Mouse (Mus musculus) limb, embryonic 13.5 days (tissue): Measurements from ENCODE around the gene Itpripl1. TPM values are rescaled to one million over a fixed set of nuclear protein-coding genes. Genes with fewer than 3 reads are reported as not detected.
"Not testable (repeated sequence)": the region's sequence is repeated elsewhere in the genome, so short reads cannot be mapped to it uniquely, and the experiment has no call there.

ENCODE experiments used
- ATAC-seq: fragments of 200-750 bp; cut with Nextera tagmentation; 2 replicates; pipeline ENCODE4 v1.8.0; 2017; ENCODE audit warnings: low read depth, moderate number of reproducible peaks, moderate TSS enrichment; ENCODE audit not compliant: low FRiP score
- H3K27ac ChIP-seq: fragments of 300-500 bp; sonication (generic); 2 replicates; pipeline ENCODE4 v1.5.1; 2015; ENCODE audit warnings: inconsistent platforms, mild to moderate bottlenecking, moderate library complexity
- H3K27me3 ChIP-seq: fragments of 300-500 bp; sonication (generic); 2 replicates; pipeline ENCODE4 v1.6.1; 2015; ENCODE audit warnings: mild to moderate bottlenecking, inconsistent platforms
- H3K36me3 ChIP-seq: fragments of 300-500 bp; sonication (generic); 2 replicates; pipeline ENCODE4 v1.6.1; 2015; ENCODE audit warnings: inconsistent platforms, mild to moderate bottlenecking, moderate library complexity
- H3K4me1 ChIP-seq: fragments of 300-500 bp; sonication (generic); 2 replicates; pipeline ENCODE4 v1.6.1; 2015; ENCODE audit warnings: inconsistent platforms
- H3K4me2 ChIP-seq: fragments of 300-500 bp; sonication (generic); replicated peaks from 2 replicates; pipeline ENCODE4 v1.6.1; 2015; ENCODE audit warnings: inconsistent platforms, mild to moderate bottlenecking, moderate library complexity
- H3K4me3 ChIP-seq: fragments of 300-500 bp; sonication (generic); 2 replicates; pipeline ENCODE4 v1.5.1; 2015; ENCODE audit warnings: moderate library complexity, mild to moderate bottlenecking, inconsistent platforms
- H3K9ac ChIP-seq: fragments of 300-500 bp; sonication (generic); 2 replicates; pipeline ENCODE4 v1.6.1; 2015; ENCODE audit warnings: mild to moderate bottlenecking, inconsistent platforms
- H3K9me3 ChIP-seq: fragments of 300-500 bp; sonication (generic); 2 replicates; pipeline ENCODE4 v1.6.1; 2016; ENCODE audit warnings: inconsistent platforms
- WGBS: fragments of 180-500 bp; shearing (Covaris S2); methylation state at CpG from one replicate; pipeline ENCODE4 v1.1.7; 2015; 5-methylcytosine and 5-hydroxymethylcytosine counted together
- polyA plus RNA-seq: library from polyadenylated mRNA; unstranded; fragments of >200 nt; fragmentation: Nextera tagmentation; extraction: Ambion mirVana; gene quantifications from 2 replicates; pipeline ENCODE4 v1.2.1, GENCODE M21; 2015

The Itpripl1 gene
- polyA plus RNA-seq, 1 experiment from 2014 or later, result 27.6 TPM

DNA sequence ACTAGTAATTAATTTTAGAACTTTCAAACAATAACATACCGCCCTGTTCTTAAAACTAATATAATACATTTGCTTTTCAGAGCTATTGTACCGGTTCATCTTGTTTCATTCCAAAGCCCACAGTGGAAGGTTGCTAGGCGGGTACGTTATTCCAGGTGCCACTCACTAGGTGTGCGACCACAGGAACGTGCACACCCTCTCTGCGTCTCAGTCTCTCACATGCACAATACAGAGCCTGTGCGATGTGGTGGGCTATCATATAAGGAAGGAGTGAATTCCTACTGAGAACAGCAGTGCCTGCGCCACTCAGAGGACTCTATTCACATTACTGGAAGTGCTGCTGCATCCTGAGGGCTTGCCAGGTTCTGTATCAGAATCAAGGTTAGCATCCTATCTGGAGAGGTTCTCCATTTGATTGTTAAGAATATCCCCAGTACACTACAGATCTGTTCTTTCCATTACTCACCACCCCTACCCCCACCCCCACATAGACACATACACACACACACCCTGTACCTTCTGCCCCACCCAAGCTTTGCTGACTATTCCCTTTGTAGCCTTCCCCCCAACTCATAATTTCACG lies 5.3 kb downstream of the Itpripl1 start:
- Histone ChIP-seq H3K27ac (peak overlapping the region; percentile 58), H3K4me1 (peaks cover 45% of the 10 kb centered on the region), H3K36me3 (peaks cover 25% of the 10 kb centered on the region), H3K9me3 (no peaks in the 10 kb centered on the region), H3K9ac (no peak overlapping the region), H3K4me3 (no peak overlapping the region), H3K4me2 (no peak overlapping the region), H3K27me3 (no peaks in the 10 kb centered on the region)
- ATAC-seq, result no peak
- 75% methylated on average over 10 of the region's 10 CpGs for WGBS

DNA sequence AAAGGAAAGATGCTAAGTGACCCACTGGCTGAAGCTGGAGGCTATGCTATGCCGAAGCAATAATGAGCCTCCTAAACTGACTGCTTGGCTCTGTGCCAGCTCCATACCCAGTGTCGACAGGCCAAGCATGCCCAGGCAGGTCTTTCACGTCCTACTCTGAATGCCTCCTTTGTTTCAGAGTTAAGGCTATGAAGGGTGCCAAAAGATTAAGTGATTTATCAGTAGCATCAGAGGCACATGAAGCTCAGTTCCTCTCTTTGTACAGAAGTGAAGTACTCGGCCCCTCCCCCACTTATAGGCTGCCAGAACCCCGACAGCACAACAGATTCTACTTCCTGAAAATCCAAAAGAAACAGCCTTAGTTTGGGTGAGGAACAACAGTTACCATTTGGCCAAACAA lies 6.3 kb downstream of the Itpripl1 start:
- Histone ChIP-seq H3K27ac (peak overlapping the region; percentile 56), H3K4me1 (peaks cover 46% of the 10 kb centered on the region), H3K9ac (no peak overlapping the region), H3K4me3 (no peak overlapping the region), H3K36me3 (peaks cover 25% of the 10 kb centered on the region), H3K27me3 (no peaks in the 10 kb centered on the region), H3K4me2 (peak overlapping the region; percentile 27; the same call in 1 of the 2 replicates), H3K9me3 (no peaks in the 10 kb centered on the region)
- WGBS, result 9% methylated on average over 5 of the region's 5 CpGs
- ATAC-seq, result no peak

DNA sequence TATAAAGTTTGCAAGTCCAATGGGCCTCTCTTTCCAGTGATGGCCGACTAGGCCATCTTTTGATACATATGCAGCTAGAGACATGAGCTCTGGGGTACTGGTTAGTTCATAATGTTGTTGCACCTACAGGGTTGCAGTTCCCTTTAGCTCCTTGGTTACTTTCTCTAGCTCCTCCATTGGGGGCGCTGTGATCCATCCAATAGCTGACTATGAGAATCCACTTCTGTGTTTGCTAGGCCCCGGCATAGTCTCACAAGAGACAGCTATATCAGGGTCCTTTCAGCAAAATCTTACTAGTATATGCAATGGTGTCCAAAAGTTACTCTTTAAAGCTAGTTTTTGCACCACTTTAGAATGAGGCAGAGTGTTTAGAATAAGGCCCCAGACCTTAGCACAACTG lies 8.0 kb downstream of the Itpripl1 start:
- WGBS, result 49% methylated on average over 3 of the region's 3 CpGs
- not testable (repeated sequence) for H3K9ac ChIP-seq, H3K27me3 ChIP-seq, H3K9me3 ChIP-seq, H3K4me3 ChIP-seq, ATAC-seq, H3K27ac ChIP-seq, H3K4me2 ChIP-seq
- peaks cover 11% of the 10 kb centered on the region for H3K36me3 ChIP-seq
- H3K4me1 ChIP-seq, result peaks cover 47% of the 10 kb centered on the region

DNA sequence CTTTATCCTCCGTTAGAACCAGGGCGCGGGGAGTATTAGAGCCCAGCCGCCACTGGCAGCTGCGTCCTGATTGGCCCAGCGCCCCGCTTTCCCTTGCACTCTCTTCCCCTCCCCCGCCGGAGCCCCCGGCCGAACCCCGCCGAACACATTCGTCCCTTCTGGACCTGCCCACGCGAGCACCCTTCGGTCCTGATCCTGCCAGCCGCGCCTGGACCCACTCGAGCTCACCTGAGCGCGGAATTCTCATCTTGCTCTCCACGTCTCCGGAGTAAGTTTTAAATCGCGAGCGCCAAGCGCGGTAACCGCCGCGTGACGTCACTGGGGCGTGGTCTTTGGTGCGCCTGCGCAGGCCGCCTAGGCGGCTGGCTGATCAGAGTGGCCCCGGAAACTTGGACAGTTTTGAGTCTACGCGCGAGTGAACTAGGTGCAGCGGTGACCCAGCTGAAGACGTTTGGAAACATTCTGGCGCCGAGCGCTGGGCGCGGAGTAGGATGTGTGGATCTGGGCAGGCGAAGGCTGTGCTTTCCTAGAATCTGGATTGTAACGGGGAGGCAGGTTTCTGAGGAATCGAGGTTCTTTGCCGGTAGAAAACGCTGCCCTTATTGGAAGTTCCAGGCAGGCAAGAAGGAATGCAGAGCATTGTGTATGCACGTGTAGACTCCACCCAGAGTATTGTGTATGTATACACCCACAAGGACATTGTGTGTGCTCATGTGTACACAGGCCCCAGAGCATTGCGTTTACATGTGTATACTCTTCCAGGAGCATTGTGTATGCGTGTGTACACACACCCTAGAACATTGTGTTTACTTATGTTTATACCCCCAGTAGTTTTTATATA lies 9.4 kb downstream of the Itpripl1 start, which contains the start of gene Ncaph:
TSS of gene Ncaph (minus strand) at position 334 of the 841 bp plus-strand sequence.
- Histone ChIP-seq H3K36me3 (no peaks in the 10 kb centered on the region), H3K9ac (peak within 1 kb of the TSS; percentile 68), H3K27me3 (no peaks in the 10 kb centered on the region), H3K4me1 (peaks cover 47% of the 10 kb centered on the region), H3K4me3 (peak within 1 kb of the TSS; percentile 74), H3K27ac (peak within 1 kb of the TSS; percentile 76), H3K4me2 (peak within 1 kb of the TSS; percentile 76), H3K9me3 (no peaks in the 10 kb centered on the region)
- 2% methylated on average over 57 of the region's 57 CpGs for WGBS
- peak; percentile 93 for ATAC-seq

DNA sequence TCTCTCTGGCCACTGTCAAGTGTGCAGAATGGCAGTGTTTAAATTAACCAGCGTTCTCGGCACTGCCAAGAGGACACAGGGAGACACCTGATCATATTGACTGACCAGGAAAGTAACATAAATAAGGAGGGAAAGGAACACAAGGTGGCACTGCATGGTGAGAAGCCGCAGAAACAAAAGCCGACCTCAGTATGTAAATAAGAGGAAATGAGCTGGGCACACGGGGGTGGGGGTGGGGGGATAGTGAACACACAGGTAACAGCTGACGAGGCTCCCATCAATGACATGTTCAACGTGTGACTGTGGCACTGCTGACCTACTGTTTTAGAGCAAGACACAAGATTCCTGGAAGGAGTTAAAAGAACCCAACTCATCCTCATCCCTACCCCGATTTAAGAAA lies 11.9 kb downstream of the Itpripl1 start:
- Histone ChIP-seq H3K9ac (no peak overlapping the region), H3K4me3 (no peak overlapping the region), H3K27ac (no peak overlapping the region), H3K9me3 (no peaks in the 10 kb centered on the region), H3K4me2 (peak overlapping the region; percentile 76), H3K27me3 (no peaks in the 10 kb centered on the region), H3K4me1 (peaks cover 26% of the 10 kb centered on the region), H3K36me3 (peaks cover 15% of the 10 kb centered on the region)
- 75% methylated on average over 8 of the region's 8 CpGs for WGBS
- no peak for ATAC-seq

DNA sequence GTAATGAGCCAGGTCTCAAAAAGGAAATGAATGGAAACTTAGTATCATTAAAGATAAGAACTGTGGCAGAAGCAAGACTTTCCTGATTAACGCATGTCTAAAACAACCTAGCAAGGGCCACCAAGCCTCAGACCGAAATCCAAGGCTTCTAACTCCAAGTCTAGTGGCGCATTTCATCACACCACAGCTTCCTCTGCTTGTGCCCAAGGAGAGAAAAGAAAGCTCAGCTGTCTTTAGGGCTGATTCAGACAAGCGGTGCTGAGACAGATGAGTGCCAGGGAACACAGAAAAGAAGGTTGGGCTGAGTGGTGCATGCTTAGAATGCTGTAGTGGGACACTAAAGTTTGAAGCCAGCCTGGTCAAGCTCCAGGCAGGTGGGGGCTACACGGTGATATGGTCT lies 14.3 kb downstream of the Itpripl1 start:
- 94% methylated on average over 5 of the region's 5 CpGs for WGBS
- no peak for ATAC-seq

DNA sequence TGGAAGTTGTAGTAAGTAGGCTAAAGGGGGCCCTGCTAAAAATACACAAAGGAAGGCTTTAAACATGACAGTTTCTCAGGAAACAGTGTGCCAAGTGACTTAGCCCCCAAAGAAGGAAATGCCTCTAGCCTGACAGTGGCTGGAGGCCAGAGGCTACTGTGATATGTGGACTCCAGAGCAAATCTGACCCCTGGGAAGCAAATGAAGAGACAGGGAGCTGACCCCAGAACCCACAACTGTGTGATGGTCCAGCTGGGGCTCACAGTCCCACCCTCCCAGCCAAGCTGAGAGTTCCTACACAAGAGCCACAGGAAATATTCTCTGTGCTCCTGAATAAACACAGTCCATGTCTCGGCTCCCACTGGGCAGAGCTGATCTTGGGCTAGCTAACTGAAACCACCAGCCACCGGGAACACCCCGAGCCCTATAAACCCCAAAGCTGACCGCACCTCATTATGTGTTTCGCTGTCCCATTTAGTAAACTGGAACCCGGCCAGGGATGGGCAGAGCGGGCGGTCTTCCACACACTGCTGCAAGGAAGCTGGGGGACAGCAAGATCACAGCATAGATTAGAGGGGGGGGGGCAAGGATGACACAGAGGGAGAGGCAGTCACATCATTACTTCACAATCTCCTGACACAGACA lies 21.5 kb downstream of the Itpripl1 start:
- 86% methylated on average over 8 of the region's 8 CpGs for WGBS
- ATAC-seq, result no peak
- H3K4me2 ChIP-seq, result no peak overlapping the region
- no peak overlapping the region for H3K9ac ChIP-seq
- no peak overlapping the region for H3K27ac ChIP-seq
- no peak overlapping the region for H3K4me3 ChIP-seq
- peaks cover 93% of the 10 kb centered on the region for H3K36me3 ChIP-seq
- H3K9me3 ChIP-seq, result no peaks in the 10 kb centered on the region
- no peaks in the 10 kb centered on the region for H3K27me3 ChIP-seq
- no peaks in the 10 kb centered on the region for H3K4me1 ChIP-seq

More for the DNA sequence above, 14.3 kb downstream of the Itpripl1 start:
- Histone ChIP-seq H3K27ac (no peak overlapping the region), H3K4me3 (no peak overlapping the region), H3K4me2 (no peak overlapping the region), H3K9me3 (no peaks in the 10 kb centered on the region), H3K4me1 (peaks cover 17% of the 10 kb centered on the region), H3K27me3 (no peaks in the 10 kb centered on the region), H3K9ac (no peak overlapping the region), H3K36me3 (peaks cover 39% of the 10 kb centered on the region)

DNA sequence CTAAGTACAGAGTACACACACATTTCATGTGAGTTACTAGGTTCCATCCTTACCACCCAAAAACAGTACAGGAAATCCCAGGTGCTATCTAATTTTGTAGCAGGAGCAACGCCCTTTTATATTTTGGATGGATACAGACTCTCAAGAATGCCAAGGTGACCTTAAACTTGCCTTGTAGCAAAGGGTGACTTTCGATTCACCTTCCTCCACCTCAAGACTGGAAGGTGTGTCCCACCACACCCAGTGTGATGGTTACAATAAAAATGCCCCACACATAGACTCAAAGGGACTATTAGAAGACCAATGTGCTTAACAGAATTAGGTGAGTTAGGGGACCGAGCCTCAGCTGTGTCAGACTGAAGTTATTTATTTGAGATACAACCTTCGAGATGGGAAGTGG lies 34.3 kb downstream of the Itpripl1 start:
- peaks cover 94% of the 10 kb centered on the region for H3K36me3 ChIP-seq
- H3K4me2 ChIP-seq, result no peak overlapping the region
- H3K27ac ChIP-seq, result no peak overlapping the region
- no peak overlapping the region for H3K4me3 ChIP-seq
- ATAC-seq, result no peak
- no peaks in the 10 kb centered on the region for H3K9me3 ChIP-seq
- H3K4me1 ChIP-seq, result no peaks in the 10 kb centered on the region
- 91% methylated on average over 4 of the region's 4 CpGs for WGBS
- H3K9ac ChIP-seq, result no peak overlapping the region
- no peaks in the 10 kb centered on the region for H3K27me3 ChIP-seq

DNA sequence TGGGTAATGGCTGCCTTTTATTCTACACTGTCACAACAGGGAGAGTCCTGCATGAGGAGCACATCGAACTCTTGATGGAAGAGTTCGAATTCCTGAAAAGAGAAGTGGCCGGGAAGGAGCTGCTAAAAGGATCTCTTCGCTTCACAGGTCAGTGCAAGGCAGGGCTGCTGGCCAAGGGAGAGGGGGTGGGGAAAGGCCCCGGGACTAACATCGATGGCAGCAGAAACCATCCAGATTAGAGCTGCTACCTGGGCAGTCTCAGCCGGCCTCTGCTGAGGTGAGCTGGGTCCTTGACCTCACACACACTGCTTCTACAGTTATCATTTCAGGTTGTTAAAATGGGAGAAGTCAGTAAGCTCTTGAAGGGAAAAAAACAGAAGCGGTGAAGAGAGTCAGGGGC lies 51.2 kb downstream of the Itpripl1 start:
- H3K4me3 ChIP-seq, result no peak overlapping the region
- H3K27ac ChIP-seq, result no peak overlapping the region
- no peaks in the 10 kb centered on the region for H3K4me1 ChIP-seq
- WGBS, result 73% methylated on average over 8 of the region's 8 CpGs
- H3K4me2 ChIP-seq, result no peak overlapping the region
- ATAC-seq, result no peak
- H3K9ac ChIP-seq, result no peak overlapping the region
- H3K27me3 ChIP-seq, result no peaks in the 10 kb centered on the region
- H3K9me3 ChIP-seq, result no peaks in the 10 kb centered on the region
- peaks cover 6% of the 10 kb centered on the region for H3K36me3 ChIP-seq

DNA sequence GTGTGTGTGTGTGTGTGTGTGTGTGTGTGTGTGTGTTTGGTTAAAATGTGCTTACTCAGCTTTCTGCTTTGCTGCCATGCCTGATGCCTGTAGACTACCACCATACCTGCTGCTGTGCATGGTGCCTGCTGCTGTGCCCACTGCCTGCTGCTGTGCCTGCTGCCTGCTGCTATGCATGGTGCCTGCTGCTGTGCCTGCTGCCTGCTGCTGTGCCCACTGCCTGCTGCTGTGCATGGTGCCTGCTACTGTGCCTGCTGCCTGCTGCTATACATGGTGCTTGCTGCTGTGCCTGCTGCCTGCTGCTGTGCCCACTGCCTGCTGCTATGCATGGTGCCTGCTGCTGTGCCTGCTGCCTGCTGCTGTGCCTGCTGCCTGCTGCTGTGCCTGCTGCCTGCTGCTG lies 53.1 kb downstream of the Itpripl1 start:
- not testable (repeated sequence) for H3K4me1 ChIP-seq, H3K4me3 ChIP-seq, H3K9ac ChIP-seq, H3K9me3 ChIP-seq, H3K27ac ChIP-seq, H3K4me2 ChIP-seq, ATAC-seq, H3K27me3 ChIP-seq
- H3K36me3 ChIP-seq, result peaks cover 16% of the 10 kb centered on the region
